Mouse (Mus musculus): ENCODE data around the gene Fbxo27.

- TF ChIP-seq JUN (IDR thresholded peaks at IDR 0.05; ENCODE audit: insufficient read depth, low read depth, low read length) = no peak
- no peak for TF ChIP-seq POLR2A (IDR thresholded peaks at IDR 0.05; ENCODE audit: low read depth, low read length)
- no peak for TF ChIP-seq SIN3A (IDR thresholded peaks at IDR 0.05; ENCODE audit: low read length)
- no peak for TF ChIP-seq EP300 (IDR thresholded peaks at IDR 0.05; ENCODE audit: low read length)
- no peak for TF ChIP-seq USF1 (IDR thresholded peaks at IDR 0.05; ENCODE audit: low read depth, low read length)
- TF ChIP-seq CTCF (conservative IDR thresholded peaks at IDR 0.05 in 1 of 2, IDR thresholded peaks at IDR 0.05 in 1 of 2; ENCODE audit: low read depth in 2 of 2, low read length in 2 of 2) = no peak
- TF ChIP-seq BHLHE40 (IDR thresholded peaks at IDR 0.05; ENCODE audit: low read depth, low read length) = no peak
- TF ChIP-seq ETS1 (conservative IDR thresholded peaks at IDR 0.05; ENCODE audit: low read depth, low read length) = no peak
These were observed 4.6 kb downstream of the Fbxo27 start for GRCm38 (mm10) chr7:28697277-28697676.
